Mouse (Mus musculus): ENCODE results near the gene Ralb. TPM values are rescaled to one million over a fixed set of nuclear protein-coding genes. Genes with fewer than 3 reads are reported as not detected.

Gene Ralb
- polyA plus RNA-seq, 1 experiment = 53.3 TPM

- DNase-seq (ENCODE audit: low spot score) = no peak
Measured at GRCm38 (mm10) chr1:119450651-119451345, 53.8 kb downstream of the Ralb start.

GRCm38 (mm10) chr1:119446753-119447283 lies 57.8 kb downstream of the Ralb start:
- DNase-seq (ENCODE audit: low spot score) = no peak

GRCm38 (mm10) chr1:119443591-119444350 lies 60.8 kb downstream of the Ralb start:
- no peak for DNase-seq (ENCODE audit: low spot score)

- DNase-seq (ENCODE audit: low spot score) = no peak
Measured at GRCm38 (mm10) chr1:119442901-119443300, 61.7 kb downstream of the Ralb start.

GRCm38 (mm10) chr1:119438105-119438637 lies 66.4 kb downstream of the Ralb start:
- no peak for DNase-seq (ENCODE audit: low spot score)

- DNase-seq (ENCODE audit: low spot score) = no peak
Measured at GRCm38 (mm10) chr1:119437401-119437800, 67.2 kb downstream of the Ralb start.

GRCm38 (mm10) chr1:119424141-119424860 lies 80.3 kb downstream of the Ralb start:
- no peak for DNase-seq (ENCODE audit: low spot score)

GRCm38 (mm10) chr1:119423510-119423909 lies 81.1 kb downstream of the Ralb start:
- DNase-seq (ENCODE audit: low spot score) = peak; percentile 31

GRCm38 (mm10) chr1:119422460-119423015 lies 82.1 kb downstream of the Ralb start:
- no peak for DNase-seq (ENCODE audit: low spot score)

- DNase-seq (ENCODE audit: low spot score) = peak; percentile 53
Measured at GRCm38 (mm10) chr1:119421576-119422421, 82.8 kb downstream of the Ralb start, which contains the start of gene Inhbb. TSS of gene Inhbb (minus strand) at chr1:119422248.

- DNase-seq (ENCODE audit: low spot score) = peak; percentile 56
Measured at GRCm38 (mm10) chr1:119420984-119421575, 83.5 kb downstream of the Ralb start.

Other genes starting within 250 kb of the Ralb start
- gene Inhbb, start 82.5 kb downstream of the Ralb start, polyA plus RNA-seq (2012; rRNA removed) = 4.3 and 5.1 TPM in 2 replicates
- 16.6 and 21.7 TPM in 2 replicates for gene Tmem185b, start 21.4 kb upstream of the Ralb start, polyA plus RNA-seq (2012; rRNA removed)
- gene Epb41l5, start 144.2 kb upstream of the Ralb start, polyA plus RNA-seq (2012; rRNA removed) = 10.2 and 13.1 TPM in 2 replicates

Data from urinary bladder, adult 2 months (tissue).